Mouse (Mus musculus) bone marrow, adult 2 months (tissue): ENCODE measurements around the gene Ctbp2.

Experiments used
- CTCF ChIP-seq: fragments of 200-500 bp; IDR thresholded peaks from 2 replicates; pipeline ENCODE4 v1.5.1; 2011; ENCODE audit warnings: low read length, control low read depth; ENCODE audit not compliant: control insufficient read depth, insufficient read depth
- POLR2A ChIP-seq: fragments of 200-500 bp; IDR thresholded peaks from 2 replicates; pipeline ENCODE4 v1.6.1; 2011; ENCODE audit warnings: low read depth, mild to moderate bottlenecking, control low read depth, low read length, borderline replicate concordance; ENCODE audit not compliant: control insufficient read depth

- TF ChIP-seq CTCF: no peak
- TF ChIP-seq POLR2A: no peak
These were observed 115.5 kb downstream of the Ctbp2 start for GRCm38 (mm10) chr7:133008663-133009062.
